Mouse (Mus musculus) neural tube, embryonic 11.5 days (tissue): Measurements from ENCODE around the gene Ripply3. TPM values are rescaled to one million over a fixed set of nuclear protein-coding genes. Genes with fewer than 3 reads are reported as not detected.

ENCODE experiments used
- ATAC-seq: fragments of 200-750 bp; cut with Nextera tagmentation; 2 replicates; pipeline ENCODE4 v1.8.0; 2017; ENCODE audit warnings: moderate number of reproducible peaks, mild to moderate bottlenecking, moderate TSS enrichment, moderate library complexity; ENCODE audit not compliant: insufficient read depth, low FRiP score, low TSS enrichment
- DNase-seq: peaks from one replicate; pipeline ENCODE4 v3.0.0-alpha.2; 2015; ENCODE audit warnings: low spot score
- H3K27ac ChIP-seq: fragments of 300-500 bp; sonication (generic); 2 replicates; pipeline ENCODE4 v1.5.1; 2014; ENCODE audit warnings: low read depth, mild to moderate bottlenecking, low read length
- H3K27me3 ChIP-seq: fragments of 300-500 bp; sonication (generic); 2 replicates; pipeline ENCODE4 v1.6.1; 2014; ENCODE audit warnings: mild to moderate bottlenecking, low read length, mixed read lengths; ENCODE audit not compliant: control insufficient read depth, insufficient read depth
- H3K36me3 ChIP-seq: fragments of 300-500 bp; sonication (generic); 2 replicates; pipeline ENCODE4 v1.6.1; 2014; ENCODE audit warnings: mild to moderate bottlenecking, low read length, moderate library complexity, mixed read lengths; ENCODE audit not compliant: control insufficient read depth, insufficient read depth
- H3K4me1 ChIP-seq: fragments of 300-500 bp; sonication (generic); 2 replicates; pipeline ENCODE4 v1.6.1; 2014; ENCODE audit warnings: low read length, mixed read lengths; ENCODE audit not compliant: control insufficient read depth, insufficient read depth
- H3K4me2 ChIP-seq: fragments of 300-500 bp; sonication (generic); 2 replicates; pipeline ENCODE4 v1.6.1; 2014; ENCODE audit warnings: low read depth, mild to moderate bottlenecking, moderate library complexity
- H3K4me3 ChIP-seq: fragments of 300-500 bp; sonication (generic); 2 replicates; pipeline ENCODE4 v1.5.1; 2014; ENCODE audit warnings: low read depth, low read length
- H3K9ac ChIP-seq: fragments of 300-500 bp; sonication (generic); 2 replicates; pipeline ENCODE4 v1.6.1; 2014; ENCODE audit warnings: mild to moderate bottlenecking, low read length
- H3K9me3 ChIP-seq: fragments of 300-500 bp; sonication (generic); 2 replicates; pipeline ENCODE4 v1.6.1; 2016; ENCODE audit warnings: low read length; ENCODE audit not compliant: control insufficient read depth
- WGBS: fragments of 180-500 bp; shearing (Covaris S2); extraction: QIAGEN DNeasy Blood & Tissue Kit; methylation state at CpG from one replicate; pipeline ENCODE4 v1.1.7; 2014; 5-methylcytosine and 5-hydroxymethylcytosine counted together
- polyA plus RNA-seq: library from polyadenylated mRNA; unstranded; fragments of >200 nt; fragmentation: Nextera tagmentation; extraction: Ambion mirVana; gene quantifications from 2 replicates; pipeline ENCODE4 v1.2.1, GENCODE M21; 2014

Ripply3 gene
- polyA plus RNA-seq, 1 experiment from 2014 or later: 5.9 TPM

GRCm38 (mm10) chr16:94311416-94311815, 16.8 kb upstream of the Ripply3 start:
- ATAC-seq (no peak), DNase-seq (no peak)
- Histone ChIP-seq H3K9me3 (no peaks in the 10 kb centered on the region), H3K27ac (no peak overlapping the region), H3K4me1 (peaks cover 6% of the 10 kb centered on the region; the same call in 1 of the 2 replicates), H3K27me3 (no peaks in the 10 kb centered on the region), H3K4me3 (no peak overlapping the region), H3K4me2 (no peak overlapping the region), H3K9ac (no peak overlapping the region), H3K36me3 (no peaks in the 10 kb centered on the region)
- 69% methylated on average over 1 of the region's 1 CpGs for WGBS

DNA sequence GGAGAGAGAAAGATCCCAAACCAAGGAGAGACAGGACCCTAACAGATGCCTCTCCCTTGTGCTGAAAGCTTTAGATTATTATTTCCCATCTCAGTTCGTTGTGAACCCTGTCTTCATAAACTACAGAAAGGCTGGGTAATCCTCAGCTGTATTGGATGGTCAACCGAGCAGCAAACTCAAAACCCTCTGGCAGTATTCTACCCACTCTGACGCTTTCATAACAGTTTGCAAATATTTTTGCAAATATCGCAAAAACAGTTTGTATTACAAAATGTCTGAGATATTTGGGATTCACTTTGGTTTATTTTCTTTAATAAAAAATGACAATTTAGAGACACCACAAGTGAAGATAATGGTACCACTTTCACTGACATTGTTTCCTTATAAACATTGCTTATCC, 16.3 kb upstream of the Ripply3 start:
- 79% methylated on average over 4 of the region's 4 CpGs for WGBS

DNA sequence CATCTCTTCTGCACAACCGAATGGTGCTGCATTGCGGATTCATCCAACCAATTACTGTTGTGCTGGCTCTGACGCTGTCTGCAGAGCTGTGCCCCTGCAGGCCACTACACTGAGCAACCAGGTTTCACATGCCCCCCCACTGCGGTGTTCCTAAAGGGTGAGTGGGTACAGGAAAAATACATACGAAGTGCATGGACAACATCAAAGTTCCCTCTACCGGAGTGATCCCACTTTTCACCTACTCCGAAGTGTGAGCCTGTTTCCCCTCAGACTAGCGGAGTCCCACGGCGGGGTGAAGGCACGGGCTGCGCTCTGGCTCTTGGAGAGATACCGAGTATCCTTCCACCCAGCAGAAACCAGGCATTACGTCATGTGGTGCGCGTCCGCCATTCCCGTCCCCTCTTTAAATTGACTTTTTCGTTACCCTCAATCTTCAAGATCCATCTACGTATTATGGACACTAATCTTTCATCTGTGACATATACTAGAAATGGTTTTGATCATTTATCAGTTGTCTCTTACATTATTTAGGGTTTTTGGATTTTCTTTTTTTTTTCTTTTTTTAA, 15.5 kb upstream of the Ripply3 start:
- Histone ChIP-seq H3K4me1 (peaks cover 6% of the 10 kb centered on the region; the same call in 1 of the 2 replicates), H3K9ac (peak overlapping the region; percentile 74), H3K4me2 (peak overlapping the region; percentile 55), H3K9me3 (no peaks in the 10 kb centered on the region), H3K36me3 (no peaks in the 10 kb centered on the region), H3K4me3 (peak overlapping the region; percentile 63), H3K27ac (peak overlapping the region; percentile 98), H3K27me3 (no peaks in the 10 kb centered on the region)
- DNase-seq (peak; percentile 91), ATAC-seq (peak; percentile 88)
- WGBS: under 1% methylated on average over 20 of the region's 20 CpGs

More for the DNA sequence above, 16.3 kb upstream of the Ripply3 start:
- no peak overlapping the region; the same call in 1 of the 2 replicates for H3K27ac ChIP-seq
- H3K4me3 ChIP-seq: no peak overlapping the region; the same call in 1 of the 2 replicates
- DNase-seq: no peak
- H3K4me1 ChIP-seq: peaks cover 6% of the 10 kb centered on the region; the same call in 1 of the 2 replicates
- ATAC-seq: no peak
- H3K36me3 ChIP-seq: no peaks in the 10 kb centered on the region
- H3K27me3 ChIP-seq: no peaks in the 10 kb centered on the region
- H3K9me3 ChIP-seq: no peaks in the 10 kb centered on the region
- 0 out of 2 replicates have a peak overlapping the region, but pooled peaks have one; percentile 0 for H3K9ac ChIP-seq
- peak overlapping the region; percentile 55 for H3K4me2 ChIP-seq

DNA sequence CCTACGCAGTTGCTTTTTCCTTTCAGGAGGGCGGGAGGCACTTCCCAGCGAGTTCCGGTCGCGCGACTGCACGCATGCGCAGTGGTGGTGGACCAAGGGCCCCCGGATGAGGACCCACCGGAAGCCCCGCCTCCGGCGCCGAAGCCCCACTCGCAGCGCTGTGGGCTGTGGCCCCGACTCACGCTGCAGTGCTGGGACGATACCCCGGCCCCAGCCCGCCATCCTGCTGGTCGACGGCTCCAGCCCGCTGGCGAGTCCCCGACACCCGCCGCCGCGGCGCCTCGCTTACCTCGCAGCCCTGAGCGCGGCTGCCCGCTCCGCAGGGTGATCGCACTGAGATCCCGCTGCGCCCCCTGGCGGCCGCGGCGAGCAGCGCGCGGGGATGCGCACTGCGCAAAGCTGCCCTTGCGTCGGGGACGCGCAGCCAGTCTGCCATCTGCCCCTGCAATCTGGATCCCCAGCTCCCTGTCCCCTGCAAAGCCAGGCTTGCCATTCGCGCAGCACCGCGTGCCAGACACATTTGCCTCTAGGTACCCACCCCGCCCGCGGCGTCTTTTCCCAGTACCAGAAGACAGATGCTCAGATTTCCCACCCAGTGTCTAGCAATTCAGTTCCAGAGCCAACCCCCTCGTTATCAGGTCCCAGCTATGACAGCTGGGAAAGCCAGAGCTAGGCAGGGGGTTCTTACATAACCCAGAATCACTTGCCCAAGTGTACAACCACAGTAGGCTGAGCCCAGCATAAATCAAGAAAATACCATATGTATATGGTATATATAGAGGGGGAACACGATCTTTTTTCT, 14.8 kb upstream of the Ripply3 start, which contains the start of gene Hlcs:
Gene Hlcs, minus strand, starts transcription at position 343 of the 802 bp plus-strand sequence.
- Histone ChIP-seq H3K4me1 (peaks cover 2% of the 10 kb centered on the region; the same call in 1 of the 2 replicates), H3K9ac (peak within 1 kb of the TSS; percentile 86), H3K4me2 (peak within 1 kb of the TSS; percentile 64), H3K36me3 (no peaks in the 10 kb centered on the region), H3K9me3 (no peaks in the 10 kb centered on the region), H3K27me3 (no peaks in the 10 kb centered on the region), H3K4me3 (peak within 1 kb of the TSS; percentile 63), H3K27ac (peak within 1 kb of the TSS; percentile 98)
- ATAC-seq: peak; percentile 92
- under 1% methylated on average over 64 of the region's 64 CpGs for WGBS
- peak; percentile 98 for DNase-seq

- H3K4me1 ChIP-seq: peaks cover 2% of the 10 kb centered on the region; the same call in 1 of the 2 replicates
- no peak for ATAC-seq
- H3K27me3 ChIP-seq: no peaks in the 10 kb centered on the region
- no peak for DNase-seq
- no peak overlapping the region for H3K4me3 ChIP-seq
- no peaks in the 10 kb centered on the region for H3K9me3 ChIP-seq
- no peak overlapping the region for H3K9ac ChIP-seq
- no peak overlapping the region for H3K4me2 ChIP-seq
- H3K27ac ChIP-seq: no peak overlapping the region
- 91% methylated on average over 5 of the region's 5 CpGs for WGBS
- no peaks in the 10 kb centered on the region for H3K36me3 ChIP-seq
These were observed 13.6 kb upstream of the Ripply3 start for GRCm38 (mm10) chr16:94314626-94315025.

- H3K36me3 ChIP-seq: no peaks in the 10 kb centered on the region
- H3K9me3 ChIP-seq: no peaks in the 10 kb centered on the region
- 65% methylated on average over 1 of the region's 1 CpGs for WGBS
- no peaks in the 10 kb centered on the region for H3K27me3 ChIP-seq
- ATAC-seq (no peak), DNase-seq (no peak)
- no peak overlapping the region for H3K9ac ChIP-seq
- H3K4me3 ChIP-seq: no peak overlapping the region
- peaks cover 2% of the 10 kb centered on the region; the same call in 1 of the 2 replicates for H3K4me1 ChIP-seq
- H3K27ac ChIP-seq: no peak overlapping the region
- H3K4me2 ChIP-seq: no peak overlapping the region
These were observed 13.0 kb upstream of the Ripply3 start for GRCm38 (mm10) chr16:94315215-94315614.

DNA sequence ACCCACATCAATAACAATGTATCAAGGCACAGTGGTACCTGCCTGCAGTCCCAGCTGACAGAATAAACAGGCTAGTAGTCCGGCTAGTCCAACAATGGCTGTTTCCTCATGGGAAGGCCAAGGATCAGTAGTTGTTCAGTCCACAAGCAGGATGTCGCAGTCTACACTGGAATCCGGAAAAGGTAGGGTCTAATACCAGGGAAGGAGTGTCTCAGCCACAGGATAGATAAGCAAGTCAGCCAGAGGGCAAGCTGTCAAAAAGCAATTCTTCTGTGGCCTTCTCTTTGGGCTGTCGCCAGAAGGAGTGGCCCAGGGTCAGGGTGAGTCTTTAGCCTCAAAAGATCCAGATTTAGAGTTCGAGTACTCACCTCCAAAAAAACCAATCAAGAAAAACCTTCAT, 10.5 kb upstream of the Ripply3 start:
- 83% methylated on average over 5 of the region's 5 CpGs for WGBS
- H3K4me2 ChIP-seq: no peak overlapping the region
- no peak for ATAC-seq

GRCm38 (mm10) chr16:94320223-94320622, 8.0 kb upstream of the Ripply3 start:
- ATAC-seq (no peak), DNase-seq (no peak)
- H3K4me2 ChIP-seq: no peak overlapping the region
- no peaks in the 10 kb centered on the region for H3K27me3 ChIP-seq
- H3K27ac ChIP-seq: no peak overlapping the region
- H3K9ac ChIP-seq: no peak overlapping the region
- H3K9me3 ChIP-seq: no peaks in the 10 kb centered on the region
- no peaks in the 10 kb centered on the region for H3K36me3 ChIP-seq
- 83% methylated on average over 5 of the region's 5 CpGs for WGBS
- no peaks in the 10 kb centered on the region for H3K4me1 ChIP-seq
- H3K4me3 ChIP-seq: no peak overlapping the region

More for the DNA sequence above, 10.5 kb upstream of the Ripply3 start:
- H3K27ac ChIP-seq: no peak overlapping the region
- no peaks in the 10 kb centered on the region for H3K36me3 ChIP-seq
- no peak overlapping the region for H3K4me3 ChIP-seq
- H3K27me3 ChIP-seq: no peaks in the 10 kb centered on the region
- peaks cover 2% of the 10 kb centered on the region; the same call in 1 of the 2 replicates for H3K4me1 ChIP-seq
- no peak for DNase-seq
- no peaks in the 10 kb centered on the region for H3K9me3 ChIP-seq
- H3K9ac ChIP-seq: no peak overlapping the region
